Mouse (Mus musculus) heart, postnatal 4 days (tissue): ENCODE measurements around the gene Adap2. TPM values are rescaled to one million over a fixed set of nuclear protein-coding genes. Genes with fewer than 3 reads are reported as not detected.
"Not testable (repeated sequence)": the region's sequence is repeated elsewhere in the genome, so short reads cannot be mapped to it uniquely, and the experiment has no call there.

Experiments used
- DNase-seq: peaks from one replicate; pipeline ENCODE4 v3.0.0; 2021
- total RNA-seq, 2 experiments: library from RNA; stranded (reverse); gene quantifications; 2 replicates each; pipeline ENCODE4 v1.2.3; 2021

Adap2 gene
- total RNA-seq, 2 experiments from 2014 or later = 3.6 to 4.3 TPM

DNA sequence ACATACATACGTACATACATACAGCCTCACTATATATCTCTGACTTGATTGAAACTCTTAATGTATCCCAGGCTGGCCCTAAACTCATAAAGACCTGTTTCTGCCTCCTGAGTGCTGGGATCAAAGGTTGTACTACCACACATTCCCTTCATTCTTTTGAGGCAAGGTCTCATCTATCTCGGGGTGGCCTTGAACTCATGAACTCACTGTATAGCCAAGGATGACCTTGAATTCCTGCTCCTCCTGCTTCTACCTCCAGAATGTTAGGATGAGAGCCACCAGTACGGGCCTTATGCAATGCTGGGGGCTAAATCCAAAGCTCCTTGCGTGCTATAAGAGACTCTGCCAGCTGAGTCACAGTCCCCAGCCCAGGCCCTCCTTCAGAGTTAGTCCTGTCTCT, 7.1 kb downstream of the Adap2 start:
- DNase-seq = no peak

DNA sequence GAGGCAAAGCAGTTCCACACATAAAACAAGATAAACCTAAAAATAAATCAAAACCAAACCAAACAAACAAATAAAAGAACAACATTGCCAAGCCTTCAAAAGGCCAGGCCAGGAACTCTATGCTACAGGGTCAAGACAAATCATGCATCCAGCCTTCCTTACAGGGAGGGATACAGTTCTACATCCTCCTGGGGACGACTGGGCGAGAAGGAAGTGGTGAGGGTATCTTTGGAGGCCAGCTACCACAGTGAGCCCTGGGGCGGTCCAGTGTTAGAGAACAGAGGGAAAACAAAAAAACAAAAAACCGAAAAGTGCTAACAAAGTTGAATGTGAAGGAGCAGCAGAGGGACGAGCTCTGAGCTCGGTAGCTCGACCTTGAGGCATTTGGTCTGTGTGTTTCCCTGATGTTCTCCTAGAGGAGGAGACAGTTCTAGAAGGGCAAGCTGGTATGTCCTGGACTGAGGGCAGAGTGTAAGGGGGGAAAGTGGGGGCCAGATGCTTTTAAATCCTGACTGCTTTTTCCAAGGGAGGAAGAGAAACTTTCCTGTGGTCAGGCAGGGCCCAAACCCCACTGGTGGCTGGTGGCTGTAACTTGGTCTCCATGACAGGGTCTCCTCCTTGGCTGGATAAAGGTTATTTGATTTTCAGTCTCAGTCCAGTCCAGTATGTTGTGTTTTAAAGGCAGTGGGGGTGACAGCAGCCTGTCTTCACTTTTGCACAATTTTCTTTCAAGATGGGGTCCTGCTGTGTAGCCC, 9.6 kb downstream of the Adap2 start:
- DNase-seq = no peak

DNA sequence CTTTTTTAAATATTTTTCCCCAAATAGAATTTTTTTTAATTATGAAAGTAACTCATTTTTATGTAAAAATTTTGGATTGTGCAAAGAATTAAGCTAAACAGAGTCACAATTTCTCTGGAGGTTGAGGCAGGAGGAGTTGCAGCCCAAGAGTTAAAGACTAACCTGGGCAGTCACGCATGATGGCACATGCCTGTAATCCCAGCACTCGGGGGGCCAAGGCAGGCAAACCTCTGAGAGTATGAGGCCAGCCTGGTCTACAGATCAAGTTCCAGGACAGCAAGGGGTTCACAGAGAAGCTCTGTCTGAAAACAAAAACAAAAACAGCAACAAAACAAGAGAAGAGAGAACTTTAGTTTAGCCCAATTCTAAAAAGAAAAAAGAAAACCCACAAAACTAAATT, 10.3 kb downstream of the Adap2 start:
- DNase-seq = no peak

DNA sequence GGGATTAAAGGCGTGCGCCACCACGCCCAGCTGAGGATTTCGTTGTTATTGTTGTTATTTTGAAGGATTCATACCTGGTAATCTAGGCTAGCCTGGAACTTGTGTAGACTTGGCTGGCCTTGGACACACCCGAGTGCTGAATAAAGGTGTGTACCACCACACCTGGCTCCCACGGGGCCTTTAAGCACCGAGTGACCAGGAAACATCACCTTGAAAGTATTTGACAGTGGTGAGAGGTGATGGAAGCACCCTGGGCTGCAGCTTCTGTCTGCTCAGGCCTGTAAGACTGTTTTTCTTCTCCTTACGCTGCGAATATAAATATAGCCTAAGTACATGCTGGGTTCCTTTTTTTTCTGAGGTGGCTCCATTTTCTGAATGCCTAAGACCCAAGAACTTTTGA, 14.2 kb downstream of the Adap2 start:
- DNase-seq = no peak

DNA sequence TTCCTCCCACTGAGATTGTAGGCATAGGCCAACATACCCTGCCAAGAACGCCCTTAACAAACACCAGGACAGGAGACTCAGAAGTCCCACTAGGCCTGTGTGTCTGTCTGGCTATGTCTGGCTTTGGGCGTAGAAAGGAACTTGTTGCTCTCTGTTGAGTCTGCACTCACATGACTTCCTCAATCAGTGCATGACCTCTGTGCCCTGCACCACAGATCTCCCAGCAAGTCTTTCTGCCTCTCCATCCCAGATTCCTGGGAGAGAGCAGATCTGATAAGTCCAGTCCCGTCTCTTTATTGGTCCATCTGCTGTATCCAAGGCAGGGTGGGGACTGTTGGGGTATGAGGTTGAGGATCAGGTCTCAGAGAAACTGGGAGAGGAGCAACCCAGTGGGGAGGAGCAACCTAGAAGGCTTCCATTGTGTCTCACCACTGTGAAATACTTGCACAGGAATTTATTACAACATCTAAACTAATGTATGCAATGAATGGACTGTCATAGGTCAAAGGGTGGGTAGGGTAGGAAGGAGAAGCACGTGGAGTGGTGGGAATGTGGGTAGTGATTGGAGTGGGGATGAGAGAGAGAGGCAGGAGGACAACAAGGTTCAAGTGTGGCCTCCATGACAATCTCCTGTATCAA, 14.8 kb downstream of the Adap2 start:
- DNase-seq = no peak

DNA sequence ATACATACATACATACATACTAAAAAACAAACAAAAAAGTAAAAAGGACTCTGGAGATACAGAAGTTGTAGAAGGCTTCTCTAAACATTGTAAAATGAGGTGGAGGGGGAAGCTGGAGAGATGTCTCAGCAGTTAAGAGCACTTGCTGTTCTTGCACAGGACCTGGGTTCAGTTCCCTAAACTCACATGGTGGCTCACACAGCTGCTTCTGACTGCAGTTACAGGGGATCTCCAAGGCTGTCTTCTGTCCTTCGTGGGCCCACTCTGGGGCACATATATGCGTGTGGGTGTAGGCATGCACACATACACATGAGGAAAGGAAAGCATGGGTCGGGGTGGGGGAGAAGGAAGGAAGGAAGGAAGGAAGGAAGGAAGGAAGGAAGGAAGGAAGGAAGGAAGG, 15.7 kb downstream of the Adap2 start:
- DNase-seq = no peak

DNA sequence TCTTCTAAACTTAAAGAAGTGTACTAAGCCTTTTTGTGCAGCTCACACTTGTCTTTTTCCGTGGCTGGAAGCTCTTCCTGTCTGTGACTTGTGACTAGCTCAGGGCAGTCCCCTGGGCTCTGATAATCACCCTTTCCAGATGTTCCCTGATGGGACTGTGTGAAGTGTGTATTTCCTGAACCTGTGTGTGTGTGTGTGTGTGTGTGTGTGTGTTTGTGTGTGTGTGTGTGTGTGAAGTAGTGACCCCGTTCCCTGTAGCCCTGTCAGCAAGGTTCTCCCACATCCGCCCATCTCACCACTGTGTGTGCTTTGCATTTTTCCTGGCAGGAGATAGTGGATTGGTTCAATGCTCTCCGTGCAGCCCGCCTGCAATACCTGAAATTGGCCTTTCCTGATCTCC, 16.4 kb downstream of the Adap2 start:
- DNase-seq = no peak

DNA sequence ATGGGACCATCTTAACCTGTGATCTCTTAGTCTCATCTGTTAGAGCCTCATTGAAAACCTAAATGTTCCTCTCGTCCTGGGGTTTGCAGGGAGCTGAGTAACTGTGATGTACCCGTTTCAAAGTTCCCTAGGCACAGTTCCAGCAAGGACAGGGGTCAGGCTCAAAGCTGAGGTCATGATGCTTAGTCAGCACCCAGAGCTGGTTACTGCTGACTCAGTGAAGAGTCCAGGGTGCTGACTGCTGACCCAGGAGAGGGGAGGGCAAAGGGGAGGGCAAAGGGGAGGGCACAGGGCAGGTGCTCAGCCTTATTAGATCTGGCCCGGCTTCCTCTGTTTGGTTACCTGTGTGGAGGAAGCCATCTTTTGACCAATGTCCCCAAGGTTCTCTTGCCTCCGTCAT, 18.0 kb downstream of the Adap2 start:
- no peak for DNase-seq

DNA sequence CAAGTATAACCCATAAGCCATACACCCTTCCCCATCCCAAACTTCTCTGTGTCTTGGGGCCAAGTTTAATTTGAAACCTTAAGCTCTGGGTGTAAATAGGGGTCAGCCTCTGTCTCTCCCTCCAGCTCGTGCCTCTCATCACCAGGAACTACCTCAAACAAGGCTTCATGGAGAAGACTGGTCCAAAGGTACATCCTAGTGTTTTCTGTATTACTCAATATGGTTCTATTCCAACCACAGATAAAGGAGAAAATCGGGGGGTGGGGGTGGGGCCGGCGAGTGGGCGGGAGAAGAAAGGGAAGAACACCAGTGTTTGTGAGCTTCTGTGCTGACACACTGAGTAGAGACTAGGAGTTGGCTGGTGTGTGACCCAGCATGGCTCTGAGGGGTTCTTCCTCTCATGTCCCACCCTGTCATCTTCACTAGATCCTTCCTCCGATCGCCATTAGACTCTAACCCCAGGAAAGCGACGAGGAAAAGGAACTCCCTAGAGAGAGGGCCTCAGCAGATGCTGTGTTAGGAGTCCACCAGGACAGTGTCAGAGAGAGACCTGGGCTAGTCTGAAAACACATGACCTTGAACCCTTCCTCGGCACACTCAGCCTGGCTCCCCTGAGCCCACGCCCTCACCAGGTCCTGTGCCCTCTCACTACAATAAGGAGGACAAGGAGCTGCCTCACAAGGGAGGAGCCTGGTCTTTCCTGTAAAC, 20.2 kb downstream of the Adap2 start:
- DNase-seq = no peak

DNA sequence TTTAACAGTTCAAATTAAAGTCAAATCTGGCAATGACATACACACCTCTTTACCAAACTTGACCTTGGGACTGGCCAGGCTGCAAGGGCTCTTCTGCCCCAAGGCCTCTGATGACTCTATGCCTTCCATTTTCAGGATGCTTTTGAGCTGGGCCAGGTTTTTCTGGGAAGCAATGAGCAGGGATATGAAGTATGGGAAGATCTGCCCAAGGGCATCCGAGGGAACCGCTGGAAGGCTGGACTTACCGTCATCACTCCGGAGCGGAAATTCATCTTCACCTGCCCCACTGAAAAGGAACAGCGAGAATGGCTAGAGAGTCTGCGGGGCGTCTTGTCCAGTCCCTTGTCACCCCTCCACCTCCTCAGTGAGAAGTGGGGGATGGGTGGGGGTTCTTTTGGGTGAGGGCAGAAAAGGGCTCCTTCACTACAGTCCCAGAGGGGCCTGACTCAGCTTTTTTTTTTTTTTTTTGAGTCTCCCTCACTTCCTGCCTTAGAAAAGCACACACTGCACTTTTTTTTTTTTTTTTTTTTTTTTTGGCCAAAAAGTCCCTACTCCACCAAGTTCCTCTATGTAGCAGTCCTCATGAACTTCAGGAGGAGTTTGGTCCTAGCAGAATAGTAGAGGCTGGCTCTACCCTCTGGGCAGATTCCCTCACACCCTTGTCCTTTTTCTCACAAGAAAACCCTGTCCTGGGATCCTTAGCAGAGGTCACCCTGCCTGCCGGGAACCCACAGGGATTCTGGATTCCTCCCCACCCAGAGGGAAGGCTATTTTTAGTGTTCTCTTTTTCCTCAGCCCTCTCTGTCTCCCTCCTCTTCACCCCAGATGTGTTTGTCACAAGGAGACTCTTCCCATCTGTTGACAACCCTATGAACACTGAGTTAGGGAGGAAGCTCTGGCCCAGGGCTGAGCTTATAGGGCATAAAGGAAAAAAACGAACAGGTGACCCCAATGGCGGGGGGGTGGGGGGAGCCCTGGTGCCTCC, 23.3 kb downstream of the Adap2 start:
- no peak for DNase-seq

DNA sequence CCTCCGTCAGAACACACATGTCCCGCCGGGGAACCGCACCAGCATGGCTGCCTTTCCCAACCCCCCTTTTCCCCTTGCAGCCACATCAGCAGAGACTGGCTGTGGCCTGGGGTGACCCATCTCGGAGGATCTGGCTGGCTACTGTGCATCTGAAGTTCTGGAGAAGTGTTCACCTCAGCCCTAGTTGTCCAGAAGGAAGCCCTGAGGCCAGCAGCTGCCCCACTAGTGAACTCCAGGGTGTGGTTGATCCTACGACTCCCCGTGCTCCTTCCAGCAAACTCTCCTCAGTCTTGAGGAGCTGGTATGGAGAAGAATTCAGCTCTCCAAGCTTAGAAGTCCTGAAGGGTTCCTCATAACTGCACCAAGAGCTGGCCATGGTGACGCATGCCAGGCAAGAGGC, 24.4 kb downstream of the Adap2 start:
- no peak for DNase-seq

DNA sequence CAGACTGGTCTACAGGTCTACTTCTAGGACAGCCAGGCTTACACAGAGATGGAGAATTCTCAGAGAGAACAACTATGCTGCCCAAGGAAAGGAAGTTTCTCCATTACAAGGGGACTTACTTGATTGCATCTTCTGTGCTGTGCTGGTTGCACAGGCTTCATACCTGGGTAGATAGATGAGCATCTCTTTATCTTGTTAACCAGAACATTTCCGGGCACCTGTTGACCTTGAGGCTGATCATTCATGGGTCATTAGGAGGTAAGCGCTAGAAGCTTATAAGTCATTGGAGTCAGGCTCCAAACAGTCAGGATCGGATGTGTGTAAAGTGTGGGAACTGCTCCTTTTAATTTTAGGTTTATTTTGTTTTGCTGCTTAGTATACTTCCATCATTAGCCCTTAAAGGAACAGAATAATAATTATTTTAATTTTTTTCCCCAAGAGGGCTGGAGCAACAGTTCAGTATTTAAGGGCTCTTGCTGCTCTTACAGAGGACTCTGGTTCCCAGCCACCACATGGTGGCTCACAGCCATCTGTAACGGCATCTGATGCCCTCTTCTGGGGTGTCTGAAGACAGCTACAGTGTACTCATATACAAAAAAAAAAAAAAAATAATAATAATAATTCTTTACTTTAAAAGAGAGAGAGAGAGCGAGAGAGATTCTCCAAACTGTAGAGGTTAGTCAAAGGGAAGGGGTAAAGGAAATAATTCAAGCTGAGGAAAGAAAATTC, 27.3 kb downstream of the Adap2 start:
- no peak for DNase-seq

DNA sequence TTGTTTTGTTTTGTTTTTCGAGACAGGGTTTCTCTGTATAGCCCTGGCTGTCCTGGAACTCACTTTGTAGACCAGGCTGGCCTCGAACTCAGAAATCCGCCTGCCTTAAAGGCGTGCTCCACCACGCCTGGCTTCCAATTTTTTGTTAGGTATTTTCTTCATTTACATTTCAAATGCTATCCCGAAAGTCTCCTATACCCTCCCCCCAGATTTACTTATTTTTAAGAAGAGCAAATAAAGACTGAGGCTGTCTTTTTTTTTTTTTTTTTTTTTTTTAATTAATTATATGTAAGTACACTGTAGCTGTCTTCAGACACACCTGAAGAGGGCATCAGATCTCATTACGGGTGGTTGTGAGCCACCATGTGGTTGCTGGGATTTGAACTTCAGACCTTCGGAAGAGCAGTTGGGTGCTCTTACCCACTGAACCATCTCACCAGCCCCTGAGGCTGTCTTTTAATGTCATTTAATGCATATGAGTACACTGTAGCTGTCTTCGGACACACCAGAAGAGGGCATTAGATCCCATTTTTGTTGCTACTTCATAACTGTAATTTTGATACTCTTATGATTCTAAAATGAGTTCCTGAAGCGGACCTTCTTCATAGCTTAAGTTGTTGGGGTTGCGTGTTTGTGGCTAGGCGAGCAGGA, 29.3 kb downstream of the Adap2 start:
- not testable (repeated sequence) for DNase-seq

DNA sequence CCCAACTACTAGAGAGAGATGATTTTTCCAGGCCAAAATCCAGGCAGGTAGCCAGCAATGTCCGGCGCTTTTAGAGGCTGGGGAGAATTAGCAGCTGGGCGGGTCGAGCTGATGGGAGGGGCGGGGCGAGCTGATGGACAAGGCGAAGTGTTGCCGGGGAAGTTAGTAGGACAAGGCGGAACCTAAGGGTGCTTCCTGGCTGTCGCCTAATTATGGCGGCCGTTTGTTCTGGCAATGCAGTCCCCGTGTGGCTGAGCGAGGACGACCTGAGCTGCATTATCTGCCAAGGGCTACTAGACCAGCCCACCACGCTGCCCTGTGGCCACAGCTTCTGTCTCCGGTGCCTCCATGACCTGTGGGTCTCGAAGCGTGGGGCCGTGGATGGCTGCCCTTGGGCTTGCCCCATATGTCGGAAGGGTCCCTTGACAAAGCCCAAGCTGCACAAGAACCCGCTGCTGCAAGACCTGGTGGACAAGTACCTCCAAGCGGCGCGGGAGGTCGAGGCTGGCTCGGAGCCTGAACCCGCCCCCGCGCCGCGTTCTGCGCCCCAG, 29.9 kb downstream of the Adap2 start, which contains the start of gene Rnf135:
Gene Rnf135, plus strand, starts transcription at position 147 of the 551 bp plus-strand sequence.
- peak; percentile 97 for DNase-seq

DNA sequence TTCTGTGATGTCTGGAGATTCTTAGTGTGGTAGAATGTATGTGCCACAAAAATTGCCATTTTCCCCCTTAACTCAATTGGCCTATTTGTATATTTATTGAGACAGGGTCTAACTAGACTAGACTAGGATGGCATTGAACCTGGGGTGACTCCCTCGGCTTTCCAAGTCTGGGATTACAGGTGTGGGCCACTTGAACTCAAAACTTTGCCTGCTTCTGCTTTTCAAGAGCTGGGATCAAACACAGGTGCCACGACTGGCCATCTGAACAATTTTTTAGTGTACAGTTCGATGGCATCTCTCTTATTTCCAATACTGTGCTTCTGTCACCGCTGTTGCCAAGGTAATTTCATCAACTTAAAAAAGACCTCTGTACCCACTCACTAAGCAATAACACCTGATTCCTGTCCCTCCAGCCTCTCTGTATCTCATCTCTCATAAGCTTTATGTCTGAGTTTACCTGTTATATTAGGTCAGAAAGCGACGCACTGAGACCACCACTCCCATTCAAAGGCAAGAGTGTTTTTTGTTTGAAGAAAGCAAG, 30.7 kb downstream of the Adap2 start:
- DNase-seq = no peak

DNA sequence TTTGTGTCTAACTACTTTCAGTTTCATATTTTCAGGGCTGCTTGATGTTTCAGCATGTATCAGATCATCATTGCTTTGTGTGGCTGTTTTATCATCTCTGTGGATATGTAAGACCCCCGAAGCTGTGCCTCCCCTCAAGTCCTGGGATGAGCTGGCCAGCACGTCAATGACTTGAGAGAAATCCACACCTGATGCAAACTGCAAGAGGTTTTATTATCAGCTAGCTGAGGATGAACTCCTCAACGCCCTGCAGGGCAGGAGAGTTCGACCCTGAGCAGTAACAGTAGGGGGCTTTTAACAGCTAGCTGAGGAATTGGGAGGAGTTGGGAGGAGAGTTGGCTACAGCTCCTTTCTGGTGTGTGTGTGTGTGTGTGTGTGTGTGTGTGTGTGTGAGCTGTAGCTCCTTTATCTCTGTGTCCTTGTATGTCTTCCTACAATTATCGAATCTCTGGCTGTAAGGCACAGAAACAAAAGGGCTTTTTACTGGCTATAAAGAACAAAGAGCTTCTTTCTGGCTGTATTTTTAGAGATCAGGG, 31.6 kb downstream of the Adap2 start:
- not testable (repeated sequence) for DNase-seq

DNA sequence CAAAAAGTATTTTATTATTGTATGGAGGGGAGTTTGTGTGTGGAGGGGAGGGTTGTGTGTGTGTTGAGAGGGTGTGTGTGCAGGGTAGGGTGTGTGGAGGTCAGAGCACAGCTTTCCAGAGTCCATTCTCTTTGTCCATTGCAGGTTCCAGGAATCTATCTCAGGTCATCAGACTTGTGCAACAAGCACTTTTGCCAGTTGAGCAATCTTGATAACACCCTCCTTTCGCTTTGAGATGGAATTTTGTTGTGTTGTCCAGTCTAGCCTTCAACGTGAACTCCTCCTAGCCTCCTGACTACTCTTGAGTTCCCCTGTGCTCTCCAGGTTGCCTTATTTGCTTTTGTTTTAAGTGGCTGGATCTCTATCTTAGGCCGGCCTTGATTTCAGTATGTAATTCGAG, 36.4 kb downstream of the Adap2 start:
- DNase-seq = no peak

DNA sequence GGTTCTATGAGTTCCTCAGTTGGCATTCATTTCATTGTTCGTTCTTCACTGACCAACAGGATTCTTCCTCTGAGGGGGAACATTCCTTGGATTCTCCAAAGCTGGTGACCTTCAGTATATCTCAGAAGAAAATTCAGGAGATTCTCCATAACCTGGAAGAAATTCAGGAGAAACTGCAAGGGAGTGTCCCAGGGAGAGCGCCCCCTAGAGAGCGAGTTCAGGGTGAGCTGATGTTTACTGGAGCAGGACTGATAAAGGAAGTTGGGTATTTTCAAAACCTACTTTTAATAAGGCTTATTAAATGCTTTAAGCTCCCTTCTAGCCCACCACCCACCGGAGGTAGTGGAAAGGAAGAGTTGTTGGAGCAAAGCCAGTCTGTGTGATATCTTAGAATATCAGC, 39.9 kb downstream of the Adap2 start:
- no peak for DNase-seq

DNA sequence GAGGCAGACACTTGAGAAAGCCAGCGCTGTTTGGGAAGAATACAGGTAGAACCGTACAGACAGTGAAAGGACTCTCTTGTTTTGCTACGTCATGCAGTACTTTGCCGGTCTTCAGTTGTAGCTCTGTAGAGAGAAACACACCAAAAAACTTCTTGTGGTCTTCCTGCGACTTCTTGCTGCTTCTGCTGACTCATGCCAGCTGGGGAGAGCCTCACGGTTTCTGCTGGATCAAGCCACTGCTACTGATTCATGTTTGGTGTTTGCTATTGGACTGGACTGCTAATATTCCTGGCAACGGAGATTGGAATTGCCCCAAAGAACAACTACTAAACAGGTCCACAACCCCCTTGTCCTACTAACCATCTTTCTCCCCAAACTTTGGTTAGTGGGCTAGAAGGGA, 42.4 kb downstream of the Adap2 start:
- no peak for DNase-seq

DNA sequence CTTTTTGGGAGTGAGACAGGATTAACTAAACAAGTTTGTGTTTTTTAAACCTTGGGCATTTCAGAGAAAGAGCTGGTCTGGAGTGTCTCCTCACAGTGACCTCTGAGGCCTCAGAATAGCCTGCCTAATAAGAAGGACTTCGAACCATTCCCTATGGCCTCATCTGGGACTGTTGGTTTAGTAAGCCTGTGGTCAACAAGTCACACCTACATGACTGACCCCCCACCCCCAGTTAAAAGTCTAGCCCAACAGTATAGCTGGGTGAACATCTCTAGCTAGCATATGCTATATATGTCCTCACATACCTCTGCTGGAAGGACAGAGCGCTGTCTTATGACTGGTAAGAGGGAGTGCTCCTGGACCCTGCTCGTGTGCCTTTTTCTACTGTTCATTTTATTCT, 45.4 kb downstream of the Adap2 start:
- no peak for DNase-seq
